ENCODE assay signal across 14 mouse cellular contexts in genomic region chr11:107521153-107521552, GRCm38 (mm10). TPM values are rescaled to one million over a fixed set of nuclear protein-coding genes. Genes with fewer than 3 reads are reported as not detected.
DNase-seq lines count a peak whose midpoint lies in the region.
"Had no signal": no experiment of that assay in that cellular context is flagged by ENCODE, and none has a peak within 500 bp of the region (broad histone marks: within the 10 kb centered on the region; RNA-seq: fewer than 3 reads in every experiment).

No protein-coding gene starts in this region.

- peak; percentile 34 for DNase-seq in adrenal gland, postnatal 10 days
- no peak for DNase-seq in adrenal gland, adult 18-20 months (ENCODE audit: low spot score in 2 of 2)
- DNase-seq in adrenal gland, postnatal 25 days, result peak; percentile 41
- peak; percentile 67 for DNase-seq in testis, postnatal 10 days (ENCODE audit: low spot score)
- DNase-seq in embryo, embryonic 9.5 days (ENCODE audit: extremely low spot score), result no peak
- DNase-seq in layer of hippocampus, adult 9-10 months (ENCODE audit: low spot score), result no peak
- DNase-seq: B cell, adult 2 months; cerebellum, adult 18-20 months; cerebellum, adult 9-10 months; cerebellum, postnatal 14 days; forebrain, postnatal 0 days; gastrocnemius, adult 2 months; gastrocnemius, postnatal 14 days; heart, adult 11 months had no signal

RNA-seq across cellular contexts. Expression of gene Helz, which starts 26.6 kb away (rescaled TPM):
- total RNA-seq in adrenal gland, postnatal 10 days (2021), result 10 to 100 TPM; 25.0 to 33.7 TPM
- total RNA-seq in adrenal gland, adult 18-20 months (2021), result 10 to 100 TPM; 26.6 TPM
- 29.5 and 36.6 TPM in 2 replicates for total RNA-seq in adrenal gland, postnatal 25 days (2021)

RNA-seq across cellular contexts. Expression of gene Psmd12, which starts 41.9 kb away (rescaled TPM):
- 10 to 100 TPM; 78.7 to 84.8 TPM for total RNA-seq in adrenal gland, postnatal 10 days (2021)
- total RNA-seq in adrenal gland, adult 18-20 months (2021), result 10 to 100 TPM; 95.1 to 95.5 TPM
- 98.8 and 106 TPM in 2 replicates for total RNA-seq in adrenal gland, postnatal 25 days (2021)

RNA-seq across cellular contexts. Expression of gene Pitpnc1, which starts 50.7 kb away (rescaled TPM):
- total RNA-seq in adrenal gland, postnatal 10 days (2021), result 10 to 100 TPM; 28.3 to 40.3 TPM
- total RNA-seq in adrenal gland, adult 18-20 months (2021), result 10 to 100 TPM; 13.3 to 16.1 TPM
- 14.8 and 20.4 TPM in 2 replicates for total RNA-seq in adrenal gland, postnatal 25 days (2021)

Comparison
In these comparisons a context has a peak if more than half of its experiments do, and no peak if none do; other contexts are left out.
1. DNase-seq: peak in adrenal gland, postnatal 10 days (single experiment), adrenal gland, postnatal 25 days (single experiment) and testis, postnatal 10 days (single experiment); none in adrenal gland, adult 18-20 months (0 of 2), embryo, embryonic 9.5 days (single experiment) and layer of hippocampus, adult 9-10 months (single experiment).